Mouse (Mus musculus): ENCODE data around the gene Kirrel3. TPM values are rescaled to one million over a fixed set of nuclear protein-coding genes. Genes with fewer than 3 reads are reported as not detected.

Kirrel3 gene
- total and polyA plus RNA-seq, 3 experiments = 0.98 TPM; not detected in 2

DNA sequence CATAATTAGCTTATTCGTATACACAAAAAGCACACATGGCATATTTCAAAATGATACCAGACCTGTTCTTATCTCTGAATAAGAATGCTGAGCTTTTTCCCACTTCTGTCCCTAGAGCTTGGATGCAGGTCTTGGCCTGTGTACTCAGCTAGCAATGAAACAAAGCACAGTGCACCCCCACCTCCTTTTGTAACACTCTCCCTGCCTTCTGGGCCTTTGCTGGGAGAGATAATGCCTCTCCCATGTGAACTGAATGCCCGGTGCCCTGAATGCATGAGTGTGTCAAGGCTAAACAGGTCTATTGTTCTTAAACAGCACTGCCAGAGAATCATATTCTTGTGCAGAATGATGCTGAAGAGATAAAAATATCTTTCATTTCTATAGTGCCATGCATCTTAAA is 2.5 kb upstream of the Kirrel3 start:
- Histone ChIP-seq H3K27me3 (ENCODE audit: insufficient read depth, low read length) (no peaks in the 10 kb centered on the region), H3K4me1 (ENCODE audit: insufficient read depth, low read depth, low read length) (no peaks in the 10 kb centered on the region), H3K36me3 (replicated peaks) (no peaks in the 10 kb centered on the region), H3K4me3 (ENCODE audit: low read depth, low read length) (no peak overlapping the region), H3K9me3 (replicated peaks) (peaks cover 3% of the 10 kb centered on the region; the same call in 1 of the 2 replicates)
- ATAC-seq (ENCODE audit: extremely low read depth, insufficient number of reproducible peaks, low FRiP score, poor library complexity, severe bottlenecking) = no peak
- no peak for DNase-seq (ENCODE audit: low spot score)
- TF ChIP-seq CTCF (IDR thresholded peaks at IDR 0.05; ENCODE audit: low read depth, low read length) = no peak
- TF ChIP-seq POLR2AphosphoS5 (IDR thresholded peaks at IDR 0.05; ENCODE audit: insufficient replicate concordance, low read depth, low read length) = no peak
- no peak for TF ChIP-seq GATA1 (IDR thresholded peaks at IDR 0.05; ENCODE audit: borderline replicate concordance, low read length)
- no peak for TF ChIP-seq TAL1 (conservative IDR thresholded peaks at IDR 0.05; ENCODE audit: low read depth, low read length)

DNA sequence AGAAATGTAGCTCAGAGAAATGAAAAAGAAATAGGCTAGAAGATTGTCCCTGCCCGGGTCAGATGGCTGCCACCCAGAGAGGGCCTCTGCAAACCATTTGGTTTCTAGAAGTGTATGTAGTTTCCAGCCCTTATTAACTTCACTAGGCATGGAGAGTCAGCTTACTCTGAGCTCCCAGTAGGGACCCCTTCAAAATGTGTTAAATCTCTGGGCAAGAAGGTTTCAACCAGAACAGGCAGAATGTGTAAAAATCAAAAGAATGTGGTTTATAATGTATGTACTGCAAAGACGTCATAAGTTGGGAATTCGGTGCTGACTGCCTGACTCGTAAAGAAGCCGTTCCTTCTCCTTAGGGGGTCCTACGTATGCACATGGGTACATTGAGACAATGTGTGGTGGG is 1.0 kb upstream of the Kirrel3 start:
- no peak for TF ChIP-seq GATA2 (IDR thresholded peaks at IDR 0.05; ENCODE audit: borderline replicate concordance, low read depth, low read length)
- TF ChIP-seq GATA1 (IDR thresholded peaks at IDR 0.05; ENCODE audit: borderline replicate concordance, low read length) = no peak
- no peak for TF ChIP-seq TAL1 (conservative IDR thresholded peaks at IDR 0.05; ENCODE audit: low read depth, low read length)
- no peak for TF ChIP-seq CTCF (IDR thresholded peaks at IDR 0.05; ENCODE audit: low read depth, low read length)
- no peak for TF ChIP-seq POLR2AphosphoS5 (IDR thresholded peaks at IDR 0.05; ENCODE audit: insufficient replicate concordance, low read depth, low read length)
- H3K4me3 ChIP-seq (ENCODE audit: low read depth, low read length) = no peak overlapping the region
- peaks cover 7% of the 10 kb centered on the region for H3K9me3 ChIP-seq (replicated peaks)
- ATAC-seq (ENCODE audit: extremely low read depth, insufficient number of reproducible peaks, low FRiP score, poor library complexity, severe bottlenecking) = no peak
- no peaks in the 10 kb centered on the region for H3K36me3 ChIP-seq (replicated peaks)
- DNase-seq (ENCODE audit: low spot score) = no peak
- H3K27me3 ChIP-seq (ENCODE audit: insufficient read depth, low read length) = peaks cover 4% of the 10 kb centered on the region; the same call in 1 of the 2 replicates
- H3K4me1 ChIP-seq (ENCODE audit: insufficient read depth, low read depth, low read length) = no peaks in the 10 kb centered on the region

DNA sequence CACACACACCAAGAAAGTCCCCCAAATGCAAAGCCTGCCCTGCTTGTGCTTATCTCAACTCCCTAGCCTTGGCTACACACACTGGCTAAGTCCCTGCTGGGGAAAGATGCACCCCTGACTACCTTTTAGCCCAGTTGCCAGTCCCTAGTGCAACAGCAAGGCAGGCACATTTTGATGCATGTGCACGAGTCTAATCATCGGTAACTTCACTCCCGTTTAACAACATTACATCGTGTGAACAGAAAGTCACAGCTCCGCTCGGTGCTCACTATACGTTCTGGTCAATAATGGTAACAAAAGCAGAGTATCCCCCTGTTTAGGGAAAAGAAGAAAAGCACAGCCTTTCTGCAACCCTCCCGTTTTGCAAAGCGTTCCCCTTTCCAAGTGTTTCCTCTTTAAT is 2.6 kb downstream of the Kirrel3 start:
- no peak for DNase-seq (ENCODE audit: low spot score)
- Histone ChIP-seq H3K9me3 (replicated peaks) (peaks cover 7% of the 10 kb centered on the region), H3K27me3 (ENCODE audit: insufficient read depth, low read length) (peaks cover 4% of the 10 kb centered on the region; the same call in 1 of the 2 replicates), H3K4me3 (ENCODE audit: low read depth, low read length) (no peak overlapping the region), H3K4me1 (ENCODE audit: insufficient read depth, low read depth, low read length) (no peaks in the 10 kb centered on the region), H3K36me3 (replicated peaks) (no peaks in the 10 kb centered on the region)
- ATAC-seq (ENCODE audit: extremely low read depth, insufficient number of reproducible peaks, low FRiP score, poor library complexity, severe bottlenecking) = no peak
- TF ChIP-seq GATA1 (IDR thresholded peaks at IDR 0.05; ENCODE audit: borderline replicate concordance, low read length) (no peak), POLR2AphosphoS5 (IDR thresholded peaks at IDR 0.05; ENCODE audit: insufficient replicate concordance, low read depth, low read length) (no peak), GATA2 (IDR thresholded peaks at IDR 0.05; ENCODE audit: borderline replicate concordance, low read depth, low read length) (no peak), CTCF (IDR thresholded peaks at IDR 0.05; ENCODE audit: low read depth, low read length) (no peak), TAL1 (conservative IDR thresholded peaks at IDR 0.05; ENCODE audit: low read depth, low read length) (no peak)

DNA sequence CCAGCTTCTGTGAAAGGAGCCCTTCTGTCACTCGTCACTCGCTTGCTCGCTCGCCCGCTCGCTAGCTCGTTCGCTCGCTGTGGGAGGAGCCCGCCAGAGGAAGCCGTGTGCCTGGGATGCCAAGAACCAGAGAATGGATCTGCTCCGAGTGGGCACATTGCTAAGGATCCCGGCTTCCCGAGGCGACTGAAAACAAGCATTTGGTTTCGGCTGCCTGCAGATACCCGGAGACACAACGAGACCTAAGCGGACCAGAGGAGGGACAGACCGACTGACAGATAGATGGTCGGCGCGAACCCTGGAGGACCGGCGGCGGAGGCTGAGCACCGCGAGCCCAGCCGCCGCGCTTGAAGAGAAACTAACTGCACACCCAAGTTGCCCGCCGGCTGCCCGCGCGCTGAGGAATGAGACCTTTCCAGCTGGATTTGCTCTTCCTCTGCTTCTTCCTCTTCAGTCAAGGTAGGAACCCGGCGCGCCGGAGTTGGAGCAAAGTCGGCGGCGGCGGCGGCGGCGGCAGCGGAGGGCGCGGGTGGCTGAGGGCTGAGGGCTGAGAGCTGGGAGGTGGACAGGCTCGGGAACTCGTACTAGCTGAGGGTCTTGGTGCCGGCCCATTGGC is 3.1 kb downstream of the Kirrel3 start:
- no peak for ATAC-seq (ENCODE audit: extremely low read depth, insufficient number of reproducible peaks, low FRiP score, poor library complexity, severe bottlenecking)

DNA sequence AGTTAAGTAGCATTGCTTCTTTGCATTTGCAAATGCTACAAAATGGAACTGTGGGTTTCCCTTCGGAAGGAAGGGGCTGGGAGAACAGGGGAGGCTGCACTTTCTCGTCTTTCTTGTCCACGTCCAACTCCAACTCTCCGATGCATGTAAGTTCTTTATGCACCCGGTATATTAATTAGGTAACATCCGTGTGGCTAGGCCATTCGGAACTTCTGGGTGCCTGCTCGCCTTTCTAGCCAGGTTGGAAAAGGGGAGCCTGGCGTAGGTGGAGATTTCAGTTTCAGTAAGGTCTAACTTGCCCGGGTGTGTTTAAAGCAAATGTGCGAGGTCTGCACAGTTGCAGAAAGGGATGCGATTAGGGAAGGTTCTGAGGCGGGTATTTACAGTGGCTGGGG is 3.6 kb downstream of the Kirrel3 start:
- Histone ChIP-seq H3K4me3 (ENCODE audit: low read depth, low read length) (no peak overlapping the region), H3K9me3 (replicated peaks) (peaks cover 9% of the 10 kb centered on the region), H3K27me3 (ENCODE audit: insufficient read depth, low read length) (peaks cover 4% of the 10 kb centered on the region; the same call in 1 of the 2 replicates), H3K36me3 (replicated peaks) (no peaks in the 10 kb centered on the region), H3K4me1 (ENCODE audit: insufficient read depth, low read depth, low read length) (no peaks in the 10 kb centered on the region)
- TF ChIP-seq CTCF (IDR thresholded peaks at IDR 0.05; ENCODE audit: low read depth, low read length) (no peak), GATA2 (IDR thresholded peaks at IDR 0.05; ENCODE audit: borderline replicate concordance, low read depth, low read length) (no peak), POLR2AphosphoS5 (IDR thresholded peaks at IDR 0.05; ENCODE audit: insufficient replicate concordance, low read depth, low read length) (no peak), GATA1 (IDR thresholded peaks at IDR 0.05; ENCODE audit: borderline replicate concordance, low read length) (no peak), TAL1 (conservative IDR thresholded peaks at IDR 0.05; ENCODE audit: low read depth, low read length) (no peak)
- ATAC-seq (ENCODE audit: extremely low read depth, insufficient number of reproducible peaks, low FRiP score, poor library complexity, severe bottlenecking) (no peak), DNase-seq (ENCODE audit: low spot score) (no peak)

More for the DNA sequence above, 3.1 kb downstream of the Kirrel3 start:
- H3K4me3 ChIP-seq (ENCODE audit: low read depth, low read length) = no peak overlapping the region
- DNase-seq (ENCODE audit: low spot score) = no peak
- H3K4me1 ChIP-seq (ENCODE audit: insufficient read depth, low read depth, low read length) = no peaks in the 10 kb centered on the region
- H3K36me3 ChIP-seq (replicated peaks) = no peaks in the 10 kb centered on the region
- no peak for TF ChIP-seq CTCF (IDR thresholded peaks at IDR 0.05; ENCODE audit: low read depth, low read length)
- TF ChIP-seq GATA1 (IDR thresholded peaks at IDR 0.05; ENCODE audit: borderline replicate concordance, low read length) = no peak
- no peak for TF ChIP-seq TAL1 (conservative IDR thresholded peaks at IDR 0.05; ENCODE audit: low read depth, low read length)
- no peak for TF ChIP-seq GATA2 (IDR thresholded peaks at IDR 0.05; ENCODE audit: borderline replicate concordance, low read depth, low read length)
- no peak for TF ChIP-seq POLR2AphosphoS5 (IDR thresholded peaks at IDR 0.05; ENCODE audit: insufficient replicate concordance, low read depth, low read length)
- peaks cover 4% of the 10 kb centered on the region; the same call in 1 of the 2 replicates for H3K27me3 ChIP-seq (ENCODE audit: insufficient read depth, low read length)
- H3K9me3 ChIP-seq (replicated peaks) = peaks cover 9% of the 10 kb centered on the region

DNA sequence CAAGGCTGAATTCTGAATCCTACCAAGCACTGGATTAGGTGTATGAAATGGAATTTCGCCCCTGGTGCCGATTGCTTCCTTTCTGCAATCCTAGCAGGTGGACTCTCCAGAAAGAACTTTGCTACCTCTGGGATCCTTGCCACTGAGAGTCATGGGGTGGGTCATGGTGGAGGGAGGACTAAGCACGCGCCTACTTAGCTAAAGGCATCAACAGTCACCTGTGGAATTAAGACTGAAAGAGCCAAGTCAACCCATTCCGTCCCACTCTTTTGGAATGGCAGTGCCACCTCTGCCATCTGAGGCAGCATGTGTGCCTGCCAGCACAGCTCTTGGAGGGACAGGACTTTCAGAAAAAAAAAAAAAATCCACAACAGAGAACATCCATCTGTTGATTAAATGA is 4.1 kb downstream of the Kirrel3 start:
- no peak for TF ChIP-seq CTCF (IDR thresholded peaks at IDR 0.05; ENCODE audit: low read depth, low read length)
- no peak for TF ChIP-seq POLR2AphosphoS5 (IDR thresholded peaks at IDR 0.05; ENCODE audit: insufficient replicate concordance, low read depth, low read length)
- TF ChIP-seq GATA1 (IDR thresholded peaks at IDR 0.05; ENCODE audit: borderline replicate concordance, low read length) = no peak
- no peak for TF ChIP-seq TAL1 (conservative IDR thresholded peaks at IDR 0.05; ENCODE audit: low read depth, low read length)
- no peak for TF ChIP-seq GATA2 (IDR thresholded peaks at IDR 0.05; ENCODE audit: borderline replicate concordance, low read depth, low read length)
- Histone ChIP-seq H3K4me3 (ENCODE audit: low read depth, low read length) (no peak overlapping the region), H3K27me3 (ENCODE audit: insufficient read depth, low read length) (peaks cover 4% of the 10 kb centered on the region; the same call in 1 of the 2 replicates), H3K36me3 (replicated peaks) (no peaks in the 10 kb centered on the region), H3K9me3 (replicated peaks) (peaks cover 9% of the 10 kb centered on the region), H3K4me1 (ENCODE audit: insufficient read depth, low read depth, low read length) (no peaks in the 10 kb centered on the region)
- no peak for DNase-seq (ENCODE audit: low spot score)
- ATAC-seq (ENCODE audit: extremely low read depth, insufficient number of reproducible peaks, low FRiP score, poor library complexity, severe bottlenecking) = no peak
